Mouse (Mus musculus): ENCODE measurements around the gene Taf6l. TPM values are rescaled to one million over a fixed set of nuclear protein-coding genes. Genes with fewer than 3 reads are reported as not detected.
A peak's percentile ranks its signal among the peaks of the same experiment; 100 is the strongest.

Taf6l gene
- polyA plus RNA-seq (2014; fragmentation: Nextera tagmentation; extraction: Ambion mirVana), result 22.5 and 23.0 TPM in 2 replicates

DNA sequence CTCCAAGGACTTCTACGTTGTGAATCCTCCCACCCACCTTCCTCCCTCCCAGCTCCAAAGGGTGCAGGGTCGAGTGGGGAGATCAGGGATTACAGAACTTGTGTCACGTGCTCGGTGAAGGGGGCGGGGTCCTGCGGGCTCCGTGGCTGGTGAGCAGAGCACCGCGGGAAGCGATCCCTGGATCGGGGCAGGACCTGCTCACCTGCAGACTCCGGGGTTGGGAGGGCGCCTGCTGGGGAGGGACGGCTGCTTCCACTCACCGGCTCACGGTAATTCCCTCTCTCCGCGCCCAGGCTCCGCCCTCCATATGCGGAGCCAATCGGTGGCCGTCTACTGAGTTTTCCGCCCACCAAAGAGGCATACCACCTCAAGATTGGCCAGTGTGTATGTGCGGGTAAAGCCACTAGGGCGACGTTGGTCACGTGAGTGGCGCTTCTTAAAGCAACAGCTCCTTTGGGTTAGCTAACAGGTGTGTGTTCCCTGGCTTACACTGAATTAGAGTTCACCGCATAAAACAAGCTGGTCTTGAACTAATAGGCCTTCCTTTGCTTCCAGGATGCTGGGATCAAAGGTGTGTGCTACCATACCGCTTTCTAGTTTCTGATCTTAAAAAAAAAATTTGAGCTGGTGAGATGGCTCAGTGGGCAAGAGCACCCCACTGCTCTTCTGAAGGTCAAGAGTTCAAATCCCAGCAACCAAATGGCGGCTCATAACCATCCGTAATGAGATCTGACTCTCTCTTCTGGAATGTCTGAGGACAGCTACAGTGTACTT, at the start of gene Taf6l:
Gene Taf6l, minus strand, starts transcription at position 410 of the 774 bp plus-strand sequence.
- no peaks in the 10 kb centered on the region for H3K9me3 ChIP-seq (ENCODE audit: control insufficient read depth, low read length)
- H3K36me3 ChIP-seq (ENCODE audit: control insufficient read depth, insufficient read depth, low read length), result peaks cover 4% of the 10 kb centered on the region; the same call in 1 of the 2 replicates
- peak within 1 kb of the TSS; percentile 59 for H3K4me2 ChIP-seq (ENCODE audit: low read depth, severe bottlenecking)
- no peaks in the 10 kb centered on the region for H3K4me1 ChIP-seq (ENCODE audit: control insufficient read depth, insufficient read depth, low read length)
- H3K4me3 ChIP-seq (ENCODE audit: low read depth, low read length), result peak within 1 kb of the TSS; percentile 60
- ATAC-seq (ENCODE audit: insufficient number of reproducible peaks, low FRiP score, low TSS enrichment, low read depth), result peak; percentile 99
- under 1% methylated on average over 32 of the region's 32 CpGs for WGBS
- H3K27me3 ChIP-seq (ENCODE audit: control insufficient read depth, insufficient read depth, low read length), result no peaks in the 10 kb centered on the region
- peak within 1 kb of the TSS; percentile 63 for H3K9ac ChIP-seq (ENCODE audit: low read length)
- H3K27ac ChIP-seq (replicated peaks; ENCODE audit: low read depth, low read length), result peak within 1 kb of the TSS; percentile 51; the same call in 1 of the 2 replicates
- peak; percentile 89 for DNase-seq (ENCODE audit: low spot score)

DNA sequence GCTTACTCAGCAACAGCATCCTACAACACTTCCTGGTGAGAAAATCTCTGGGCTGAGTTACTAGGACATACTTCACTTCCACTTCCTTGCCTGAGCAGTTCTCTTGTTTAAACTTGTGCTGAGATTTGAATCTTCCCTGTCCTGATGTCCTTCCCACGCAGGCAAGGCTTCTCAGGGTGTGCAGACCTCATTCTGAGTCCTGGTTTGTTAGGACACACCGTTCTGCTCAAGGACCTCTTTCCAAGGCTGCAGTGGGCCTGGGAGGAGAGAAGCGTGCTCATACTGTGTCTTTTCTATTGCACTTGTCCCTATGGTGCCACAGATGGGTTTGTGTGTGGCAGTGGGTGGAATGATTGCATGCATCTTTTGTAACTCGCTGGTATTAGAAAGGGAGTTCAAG, 46.8 kb upstream of the Taf6l start:
- Histone ChIP-seq H3K36me3 (ENCODE audit: control insufficient read depth, insufficient read depth, low read length) (peaks cover 55% of the 10 kb centered on the region), H3K9me3 (ENCODE audit: control insufficient read depth, low read length) (no peaks in the 10 kb centered on the region), H3K4me1 (ENCODE audit: control insufficient read depth, insufficient read depth, low read length) (no peaks in the 10 kb centered on the region), H3K4me3 (ENCODE audit: low read depth, low read length) (no peak overlapping the region), H3K27me3 (ENCODE audit: control insufficient read depth, insufficient read depth, low read length) (no peaks in the 10 kb centered on the region), H3K4me2 (ENCODE audit: low read depth, severe bottlenecking) (no peak overlapping the region), H3K9ac (ENCODE audit: low read length) (no peak overlapping the region), H3K27ac (replicated peaks; ENCODE audit: low read depth, low read length) (no peak overlapping the region)
- 91% methylated on average over 4 of the region's 4 CpGs for WGBS
- DNase-seq (ENCODE audit: low spot score), result no peak
- no peak for ATAC-seq (ENCODE audit: insufficient number of reproducible peaks, low FRiP score, low TSS enrichment, low read depth)

DNA sequence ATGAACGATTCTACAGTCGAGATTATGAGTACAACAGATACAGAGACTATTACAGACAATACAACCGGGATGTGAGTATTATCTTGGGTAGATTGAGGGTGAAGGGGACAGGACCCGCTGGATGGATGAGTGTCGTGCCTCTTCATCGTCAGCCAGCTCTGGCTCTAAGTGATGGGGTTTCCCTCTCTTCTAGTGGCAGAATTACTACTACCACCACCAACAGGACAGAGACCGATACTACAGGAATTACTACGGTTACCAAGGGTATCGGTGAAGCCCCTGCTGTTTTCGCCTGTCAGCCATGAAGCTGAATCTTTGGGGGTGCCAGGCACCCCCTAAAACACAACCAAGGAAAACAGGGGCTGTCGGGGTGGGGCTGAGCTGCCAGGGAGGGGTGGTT, 45.0 kb upstream of the Taf6l start:
- DNase-seq (ENCODE audit: low spot score), result no peak

DNA sequence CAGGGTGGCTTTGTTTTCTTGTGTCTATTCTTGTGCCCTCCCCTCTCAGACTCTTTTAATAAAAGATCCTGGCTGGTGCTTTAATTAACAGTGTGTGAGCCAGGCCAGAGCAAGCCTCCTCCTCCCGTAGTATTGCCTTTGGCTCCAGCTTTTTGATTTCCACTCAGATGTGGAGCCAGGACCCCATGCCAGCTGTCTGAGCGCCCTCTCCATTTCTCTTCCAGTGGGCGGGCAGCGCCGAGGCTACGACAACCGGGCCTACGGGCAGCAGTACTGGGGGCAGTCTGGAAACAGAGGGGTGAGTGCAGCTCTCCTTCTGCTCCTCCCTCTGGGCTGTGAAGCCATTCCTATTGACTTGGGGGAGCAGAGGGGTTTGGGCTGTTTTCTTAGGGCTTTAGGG, 44.4 kb upstream of the Taf6l start:
- Histone ChIP-seq H3K4me1 (ENCODE audit: control insufficient read depth, insufficient read depth, low read length) (no peaks in the 10 kb centered on the region), H3K9ac (ENCODE audit: low read length) (no peak overlapping the region), H3K36me3 (ENCODE audit: control insufficient read depth, insufficient read depth, low read length) (peaks cover 63% of the 10 kb centered on the region), H3K27me3 (ENCODE audit: control insufficient read depth, insufficient read depth, low read length) (no peaks in the 10 kb centered on the region), H3K27ac (replicated peaks; ENCODE audit: low read depth, low read length) (no peak overlapping the region), H3K9me3 (ENCODE audit: control insufficient read depth, low read length) (no peaks in the 10 kb centered on the region), H3K4me3 (ENCODE audit: low read depth, low read length) (no peak overlapping the region), H3K4me2 (ENCODE audit: low read depth, severe bottlenecking) (no peak overlapping the region)
- WGBS, result 94% methylated on average over 8 of the region's 8 CpGs
- DNase-seq (ENCODE audit: low spot score) (no peak), ATAC-seq (ENCODE audit: insufficient number of reproducible peaks, low FRiP score, low TSS enrichment, low read depth) (no peak)

More for the DNA sequence above, 45.0 kb upstream of the Taf6l start:
- no peaks in the 10 kb centered on the region for H3K27me3 ChIP-seq (ENCODE audit: control insufficient read depth, insufficient read depth, low read length)
- H3K4me3 ChIP-seq (ENCODE audit: low read depth, low read length), result no peak overlapping the region
- H3K4me2 ChIP-seq (ENCODE audit: low read depth, severe bottlenecking), result no peak overlapping the region
- H3K4me1 ChIP-seq (ENCODE audit: control insufficient read depth, insufficient read depth, low read length), result no peaks in the 10 kb centered on the region
- ATAC-seq (ENCODE audit: insufficient number of reproducible peaks, low FRiP score, low TSS enrichment, low read depth), result no peak
- peaks cover 64% of the 10 kb centered on the region for H3K36me3 ChIP-seq (ENCODE audit: control insufficient read depth, insufficient read depth, low read length)
- H3K9ac ChIP-seq (ENCODE audit: low read length), result no peak overlapping the region
- no peak overlapping the region for H3K27ac ChIP-seq (replicated peaks; ENCODE audit: low read depth, low read length)
- 89% methylated on average over 11 of the region's 11 CpGs for WGBS
- no peaks in the 10 kb centered on the region for H3K9me3 ChIP-seq (ENCODE audit: control insufficient read depth, low read length)

DNA sequence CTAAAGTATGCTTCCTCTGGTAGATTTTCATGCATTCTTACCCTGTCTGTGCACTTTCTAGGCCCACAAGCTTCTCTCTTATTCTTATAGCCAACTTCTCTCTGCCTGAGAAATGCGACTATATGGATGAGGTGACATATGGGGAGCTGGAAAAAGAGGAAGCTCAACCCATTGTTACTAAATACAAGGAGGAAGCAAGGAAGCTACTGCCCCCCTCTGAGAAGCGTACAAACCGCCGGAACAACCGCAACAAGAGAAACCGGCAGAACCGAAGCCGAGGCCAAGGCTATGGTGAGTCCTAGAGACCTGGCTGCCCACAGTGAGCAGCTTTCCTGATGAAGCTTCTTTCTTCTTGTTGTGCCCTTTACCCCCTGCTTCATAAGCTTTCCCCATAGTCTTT, 43.4 kb upstream of the Taf6l start, which contains the start of gene AC129217.1:
Gene AC129217.1, plus strand, starts transcription at position 114 of the 400 bp plus-strand sequence.
- DNase-seq (ENCODE audit: low spot score) (no peak), ATAC-seq (ENCODE audit: insufficient number of reproducible peaks, low FRiP score, low TSS enrichment, low read depth) (no peak)
- 91% methylated on average over 8 of the region's 8 CpGs for WGBS
- no peaks in the 10 kb centered on the region for H3K27me3 ChIP-seq (ENCODE audit: control insufficient read depth, insufficient read depth, low read length)
- no peaks in the 10 kb centered on the region for H3K9me3 ChIP-seq (ENCODE audit: control insufficient read depth, low read length)
- H3K4me2 ChIP-seq (ENCODE audit: low read depth, severe bottlenecking), result no peak within 1 kb of the TSS
- no peaks in the 10 kb centered on the region for H3K4me1 ChIP-seq (ENCODE audit: control insufficient read depth, insufficient read depth, low read length)
- H3K36me3 ChIP-seq (ENCODE audit: control insufficient read depth, insufficient read depth, low read length), result peaks cover 64% of the 10 kb centered on the region
- H3K27ac ChIP-seq (replicated peaks; ENCODE audit: low read depth, low read length), result no peak within 1 kb of the TSS
- no peak within 1 kb of the TSS for H3K9ac ChIP-seq (ENCODE audit: low read length)
- no peak within 1 kb of the TSS for H3K4me3 ChIP-seq (ENCODE audit: low read depth, low read length)

DNA sequence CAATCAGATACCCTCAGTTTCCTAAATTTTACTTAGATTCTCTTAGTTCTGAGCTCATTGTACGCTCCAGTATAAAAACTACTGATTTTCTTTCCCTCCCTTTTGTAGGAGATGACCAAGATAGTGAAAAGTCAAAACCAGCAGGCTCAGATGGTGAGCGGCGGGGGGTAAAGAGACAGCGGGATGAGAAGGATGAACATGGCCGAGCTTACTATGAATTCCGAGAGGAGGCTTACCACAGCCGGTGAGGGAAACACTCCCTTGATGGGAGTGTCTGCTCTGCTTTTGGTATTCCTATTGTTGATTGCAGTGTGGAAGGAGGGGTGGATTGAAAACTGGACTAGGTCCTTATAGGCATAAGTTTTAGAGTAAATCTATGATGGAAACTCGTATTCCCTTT, 36.5 kb upstream of the Taf6l start:
- DNase-seq (ENCODE audit: low spot score) (no peak), ATAC-seq (ENCODE audit: insufficient number of reproducible peaks, low FRiP score, low TSS enrichment, low read depth) (no peak)
- WGBS, result 89% methylated on average over 8 of the region's 8 CpGs
- Histone ChIP-seq H3K4me2 (ENCODE audit: low read depth, severe bottlenecking) (peak overlapping the region; percentile 63; the same call in 1 of the 2 replicates), H3K36me3 (ENCODE audit: control insufficient read depth, insufficient read depth, low read length) (peaks cover 17% of the 10 kb centered on the region), H3K4me1 (ENCODE audit: control insufficient read depth, insufficient read depth, low read length) (peaks cover 6% of the 10 kb centered on the region), H3K4me3 (ENCODE audit: low read depth, low read length) (peak overlapping the region; percentile 5; the same call in 1 of the 2 replicates), H3K9ac (ENCODE audit: low read length) (no peak overlapping the region), H3K27ac (replicated peaks; ENCODE audit: low read depth, low read length) (no peak overlapping the region), H3K9me3 (ENCODE audit: control insufficient read depth, low read length) (no peaks in the 10 kb centered on the region), H3K27me3 (ENCODE audit: control insufficient read depth, insufficient read depth, low read length) (no peaks in the 10 kb centered on the region)

DNA sequence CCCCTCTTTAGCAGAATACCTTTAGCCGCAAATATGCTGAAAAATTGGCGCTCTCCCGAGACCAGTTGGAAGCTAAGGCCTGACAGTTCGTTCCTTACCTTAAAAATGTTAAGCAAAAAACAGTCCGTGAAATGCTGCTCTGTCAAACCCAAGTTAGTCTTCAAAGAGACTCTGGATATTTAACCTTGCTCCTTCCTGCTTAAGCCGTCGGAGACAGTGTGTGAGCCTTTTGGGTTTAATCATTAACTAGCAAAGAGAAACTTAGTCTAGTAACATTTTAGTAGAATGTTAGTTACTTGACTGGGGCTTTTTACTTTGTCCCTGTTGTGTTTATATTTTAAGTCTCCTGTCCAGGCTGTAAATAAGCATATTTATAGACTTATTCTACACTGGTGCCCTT, 34.9 kb upstream of the Taf6l start:
- Histone ChIP-seq H3K9me3 (ENCODE audit: control insufficient read depth, low read length) (no peaks in the 10 kb centered on the region), H3K4me1 (ENCODE audit: control insufficient read depth, insufficient read depth, low read length) (peaks cover 14% of the 10 kb centered on the region), H3K27ac (replicated peaks; ENCODE audit: low read depth, low read length) (peak overlapping the region; percentile 98; the same call in 1 of the 2 replicates), H3K4me2 (ENCODE audit: low read depth, severe bottlenecking) (peak overlapping the region; percentile 63), H3K27me3 (ENCODE audit: control insufficient read depth, insufficient read depth, low read length) (no peaks in the 10 kb centered on the region), H3K36me3 (ENCODE audit: control insufficient read depth, insufficient read depth, low read length) (peaks cover 10% of the 10 kb centered on the region; the same call in 1 of the 2 replicates), H3K9ac (ENCODE audit: low read length) (peak overlapping the region; percentile 95), H3K4me3 (ENCODE audit: low read depth, low read length) (peak overlapping the region; percentile 100)
- 2% methylated on average over 7 of the region's 7 CpGs for WGBS
- DNase-seq (ENCODE audit: low spot score) (no peak), ATAC-seq (ENCODE audit: insufficient number of reproducible peaks, low FRiP score, low TSS enrichment, low read depth) (no peak)

DNA sequence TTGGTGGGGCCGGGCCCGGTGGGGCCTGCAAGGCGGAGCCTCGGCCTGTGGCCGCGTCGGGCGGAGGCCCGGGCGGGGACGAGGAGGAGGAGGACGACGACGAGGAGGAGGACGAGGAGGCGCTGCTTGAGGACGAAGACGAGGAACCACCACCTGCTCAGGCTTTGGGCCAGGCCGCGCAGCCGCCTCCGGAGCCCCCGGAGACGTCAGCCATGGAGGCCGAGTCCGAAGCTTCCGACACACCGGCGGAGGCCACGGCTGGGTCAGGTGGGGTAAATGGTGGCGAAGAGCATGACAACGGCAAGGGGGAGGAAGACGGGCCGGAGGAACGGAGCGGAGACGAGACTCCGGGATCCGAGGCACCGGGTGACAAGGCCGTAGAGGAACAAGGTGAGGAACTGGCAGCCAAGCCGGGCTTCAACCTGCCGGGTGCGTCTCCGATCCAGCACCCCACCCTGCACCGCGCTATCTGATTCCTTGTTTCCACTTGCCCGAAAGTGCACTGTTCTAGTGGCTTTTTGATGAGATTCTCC, 34.3 kb upstream of the Taf6l start:
- Histone ChIP-seq H3K4me1 (ENCODE audit: control insufficient read depth, insufficient read depth, low read length) (peaks cover 14% of the 10 kb centered on the region), H3K9me3 (ENCODE audit: control insufficient read depth, low read length) (no peaks in the 10 kb centered on the region), H3K36me3 (ENCODE audit: control insufficient read depth, insufficient read depth, low read length) (peaks cover 10% of the 10 kb centered on the region; the same call in 1 of the 2 replicates), H3K27me3 (ENCODE audit: control insufficient read depth, insufficient read depth, low read length) (no peaks in the 10 kb centered on the region), H3K4me3 (ENCODE audit: low read depth, low read length) (peak overlapping the region; percentile 100), H3K9ac (ENCODE audit: low read length) (peak overlapping the region; percentile 95), H3K4me2 (ENCODE audit: low read depth, severe bottlenecking) (peak overlapping the region; percentile 63), H3K27ac (replicated peaks; ENCODE audit: low read depth, low read length) (peak overlapping the region; percentile 98)
- WGBS, result under 1% methylated on average over 47 of the region's 48 CpGs
- DNase-seq (ENCODE audit: low spot score), result no peak
- ATAC-seq (ENCODE audit: insufficient number of reproducible peaks, low FRiP score, low TSS enrichment, low read depth), result no peak

All from limb, embryonic 11.5 days (tissue).